Mouse (Mus musculus) layer of hippocampus, adult 8-10 months (tissue): ENCODE data around the gene Hist1h2af. TPM values are rescaled to one million over a fixed set of nuclear protein-coding genes. Genes with fewer than 3 reads are reported as not detected.

Source experiments
- DNase-seq, 2 experiments: peaks; one replicate each; pipeline ENCODE4 v3.0.0; 2022; ENCODE audit warnings: low spot score in 2 of 2
- total RNA-seq, 4 experiments: library from RNA; stranded (reverse); gene quantifications; 2 replicates each; pipeline ENCODE4 v1.2.4; 2022

The Hist1h2af gene
- total RNA-seq, 4 experiments from 2014 or later: 1.6 to 6.5 (median 1.8) TPM; not detected in 1

DNA sequence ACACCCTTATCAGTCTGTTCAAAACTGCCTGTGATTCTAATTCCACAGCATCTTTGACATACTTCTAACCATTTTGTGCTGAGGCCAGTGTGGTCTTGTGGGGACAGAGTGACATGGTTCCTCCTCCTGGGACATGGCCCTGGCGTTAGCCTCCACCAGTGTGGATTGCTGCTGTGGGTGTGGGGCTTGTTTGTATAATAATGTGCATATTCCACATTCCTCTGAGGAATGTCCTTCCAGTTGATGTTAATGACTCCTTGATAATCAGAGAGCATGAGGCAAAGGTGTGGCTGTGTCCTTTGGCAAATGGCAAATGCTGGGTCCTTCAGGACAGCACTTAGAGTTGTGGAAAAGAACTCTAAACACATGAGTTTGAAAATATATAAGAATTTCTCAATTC lies 20.2 kb upstream of the Hist1h2af start:
- no peak for DNase-seq

DNA sequence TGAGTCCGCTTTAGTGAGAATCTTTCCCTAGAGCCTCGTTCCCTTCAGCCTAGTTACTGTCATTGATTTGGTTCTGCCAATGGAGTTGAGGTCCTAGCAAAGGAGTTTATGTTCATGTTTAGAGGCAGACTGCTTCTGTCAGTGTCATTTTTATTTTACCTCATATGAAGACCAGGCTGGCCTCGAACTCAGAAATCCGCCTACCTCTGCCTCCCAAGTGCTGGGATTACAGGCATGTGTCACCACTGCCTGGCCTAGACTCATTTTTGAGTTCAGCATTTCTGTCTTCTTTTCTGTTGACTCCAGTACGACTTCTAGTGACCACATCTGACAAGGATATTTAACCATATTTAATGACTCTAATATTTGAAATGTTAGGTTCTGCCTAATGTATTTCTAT lies 18.4 kb upstream of the Hist1h2af start:
- no peak for DNase-seq

DNA sequence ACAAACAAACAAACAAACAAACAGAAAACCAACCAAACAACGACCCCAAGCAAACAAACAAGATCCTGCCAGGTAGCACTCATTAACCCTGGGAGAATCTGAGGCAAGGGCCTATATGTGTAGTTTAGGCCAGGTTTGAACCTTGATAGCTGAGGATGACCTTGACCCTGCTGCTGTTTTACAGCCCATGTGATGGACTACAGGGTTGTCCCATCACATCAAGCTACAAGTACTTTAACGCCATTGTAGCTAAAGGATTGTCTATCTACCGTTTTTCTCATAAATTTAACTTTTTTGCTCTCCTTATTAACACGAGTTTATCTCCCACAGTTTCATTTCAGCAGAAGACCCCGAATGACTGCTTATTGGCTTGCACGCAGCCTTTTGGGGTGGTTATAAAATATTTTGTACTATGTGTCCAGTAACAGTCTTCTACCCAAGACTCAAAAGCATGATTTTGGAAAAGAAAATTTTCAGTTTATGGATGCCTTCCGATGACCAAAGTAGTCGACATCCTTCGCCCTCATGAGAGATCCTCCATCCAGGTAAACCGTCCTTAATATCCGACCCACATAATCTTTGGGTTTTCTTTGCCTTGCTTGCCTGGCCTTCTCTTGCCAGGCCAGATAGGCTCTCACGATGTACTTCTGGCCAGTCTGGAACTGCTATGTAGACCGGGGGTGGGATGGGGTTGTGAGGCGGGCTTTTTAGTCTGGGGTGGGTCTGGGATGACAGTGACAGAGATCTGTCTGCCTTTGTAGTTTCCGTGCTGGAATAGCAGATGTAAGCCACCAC lies 17.7 kb upstream of the Hist1h2af start:
- no peak for DNase-seq

DNA sequence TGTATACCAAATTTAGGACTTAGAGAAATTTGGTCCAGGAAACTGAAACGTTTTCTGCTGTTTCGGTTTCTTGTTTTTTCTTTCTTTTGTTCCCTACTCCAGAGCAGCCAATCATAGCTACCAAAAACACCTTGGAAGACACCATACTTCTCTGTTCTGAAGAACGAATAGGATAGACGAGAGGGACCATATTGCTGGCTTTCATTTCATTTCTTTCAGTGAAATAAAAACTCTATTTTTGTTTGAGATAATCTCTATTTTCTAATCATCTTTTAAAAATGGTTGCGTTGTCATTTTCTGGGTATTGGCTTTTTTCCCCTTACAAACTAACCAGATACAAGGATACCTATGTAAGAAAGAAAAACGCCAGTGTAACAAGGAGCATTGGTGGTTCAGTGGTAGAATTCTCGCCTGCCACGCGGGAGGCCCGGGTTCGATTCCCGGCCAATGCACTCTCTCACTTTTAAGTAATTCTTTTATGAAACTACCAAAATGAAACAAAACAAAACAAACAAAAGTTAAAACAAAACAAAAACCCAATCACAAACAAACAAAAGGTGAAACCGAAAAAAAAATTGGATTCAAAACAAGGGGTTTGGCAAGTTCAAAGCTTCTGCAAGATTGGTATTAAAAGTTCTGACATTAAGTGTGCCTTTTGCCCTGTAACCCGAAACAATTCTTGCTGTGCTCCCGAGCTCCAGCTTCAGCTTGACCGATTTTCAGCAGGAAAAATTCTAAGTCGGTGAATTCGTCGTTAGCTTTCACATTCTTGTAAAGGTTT lies 16.7 kb upstream of the Hist1h2af start:
- peak in 1 of 2 experiments; percentile 73 for DNase-seq

DNA sequence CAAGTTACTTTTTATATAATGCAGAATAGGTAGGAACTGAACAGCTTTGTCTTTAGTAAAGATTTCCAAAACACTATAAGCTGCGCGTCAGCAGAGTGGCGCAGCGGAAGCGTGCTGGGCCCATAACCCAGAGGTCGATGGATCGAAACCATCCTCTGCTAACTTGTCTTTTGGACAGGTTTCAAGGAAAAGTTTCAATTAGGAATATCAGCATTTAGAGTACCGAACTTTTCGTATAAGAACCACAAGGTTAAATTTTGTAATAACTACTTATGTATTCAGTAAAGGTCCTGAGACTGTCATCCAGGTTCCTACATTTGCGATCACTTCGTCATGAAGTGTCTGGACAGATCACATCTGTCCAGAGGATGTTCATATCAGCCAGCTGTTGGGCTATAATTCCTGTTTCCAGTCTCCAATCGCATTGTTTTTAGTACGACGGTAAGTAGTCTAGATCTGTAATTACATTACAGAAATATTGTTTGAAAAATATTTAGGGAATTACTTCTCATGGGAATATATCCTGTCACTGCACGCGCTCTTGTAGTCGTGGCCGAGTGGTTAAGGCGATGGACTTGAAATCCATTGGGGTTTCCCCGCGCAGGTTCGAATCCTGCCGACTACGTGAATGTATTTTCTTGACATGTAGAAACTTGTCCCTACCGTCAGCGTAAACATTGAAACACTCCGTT lies 16.0 kb upstream of the Hist1h2af start:
- peak; percentile 87 to 96 for DNase-seq

DNA sequence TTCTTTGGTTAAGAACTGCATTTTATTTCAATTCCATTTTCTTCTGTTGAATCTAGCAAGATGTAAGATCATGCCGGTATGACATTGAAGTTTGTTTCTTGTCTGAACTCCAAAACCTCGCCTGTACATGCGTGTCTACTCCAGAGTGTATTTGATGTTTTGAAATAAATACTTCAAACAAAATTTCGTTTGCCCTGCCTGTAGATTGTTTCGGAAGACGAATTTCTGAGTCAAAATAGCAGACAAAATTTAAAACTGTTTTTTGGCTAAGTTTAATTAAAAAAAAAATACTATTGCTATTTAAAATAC lies 15.5 kb upstream of the Hist1h2af start:
- no peak for DNase-seq

DNA sequence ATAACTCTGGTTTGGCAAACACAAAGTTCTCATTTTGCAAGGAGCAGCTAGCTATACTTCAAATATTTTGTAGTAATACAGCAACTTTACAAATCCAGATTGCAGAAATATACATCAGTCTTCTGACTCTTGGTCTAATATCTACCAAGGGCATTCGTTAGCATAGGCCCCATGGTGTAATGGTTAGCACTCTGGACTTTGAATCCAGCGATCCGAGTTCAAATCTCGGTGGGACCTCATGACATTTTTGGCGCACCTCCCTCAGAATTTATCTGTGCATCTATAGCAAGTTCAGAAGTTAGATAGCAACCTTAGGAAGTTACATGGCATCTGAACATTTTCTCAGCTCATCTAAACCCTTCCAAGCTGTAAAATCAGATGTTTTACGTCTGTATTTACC lies 14.8 kb upstream of the Hist1h2af start:
- peak; percentile 60 to 88 for DNase-seq

DNA sequence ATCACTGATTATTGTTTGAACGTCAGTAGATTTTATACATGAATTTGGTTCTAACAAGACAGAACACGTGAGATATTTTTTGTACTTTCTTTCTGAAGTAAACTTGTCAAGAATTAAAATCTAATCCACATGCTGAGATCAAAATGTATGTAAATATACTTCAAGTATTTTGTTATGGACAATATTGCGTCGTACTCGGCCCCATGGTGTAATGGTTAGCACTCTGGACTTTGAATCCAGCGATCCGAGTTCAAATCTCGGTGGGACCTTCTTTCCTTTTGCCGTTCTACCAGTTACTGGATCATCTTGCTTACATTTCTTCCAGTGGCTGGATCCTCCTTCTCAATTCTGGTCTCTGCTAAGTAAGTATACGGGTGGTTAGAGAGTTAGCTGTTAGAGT lies 14.3 kb upstream of the Hist1h2af start:
- DNase-seq: peak; percentile 68 to 87

DNA sequence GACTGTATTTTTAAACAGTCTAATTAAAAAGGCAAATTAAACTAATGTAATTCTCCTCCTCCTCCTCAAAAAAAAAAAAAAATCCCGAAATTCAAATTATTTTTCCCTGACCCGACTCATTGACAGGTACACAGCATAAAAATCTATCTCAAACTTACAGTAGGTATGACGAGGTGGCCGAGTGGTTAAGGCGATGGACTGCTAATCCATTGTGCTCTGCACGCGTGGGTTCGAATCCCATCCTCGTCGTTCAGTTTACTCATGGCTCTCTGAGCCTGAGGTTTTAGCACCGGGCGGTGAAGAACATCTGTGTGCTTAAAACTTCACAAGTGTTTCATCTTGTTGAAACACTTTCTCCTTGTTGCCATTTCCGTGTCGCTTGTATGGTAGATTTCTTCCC lies 12.0 kb upstream of the Hist1h2af start:
- peak in 1 of 2 experiments; percentile 83 for DNase-seq

DNA sequence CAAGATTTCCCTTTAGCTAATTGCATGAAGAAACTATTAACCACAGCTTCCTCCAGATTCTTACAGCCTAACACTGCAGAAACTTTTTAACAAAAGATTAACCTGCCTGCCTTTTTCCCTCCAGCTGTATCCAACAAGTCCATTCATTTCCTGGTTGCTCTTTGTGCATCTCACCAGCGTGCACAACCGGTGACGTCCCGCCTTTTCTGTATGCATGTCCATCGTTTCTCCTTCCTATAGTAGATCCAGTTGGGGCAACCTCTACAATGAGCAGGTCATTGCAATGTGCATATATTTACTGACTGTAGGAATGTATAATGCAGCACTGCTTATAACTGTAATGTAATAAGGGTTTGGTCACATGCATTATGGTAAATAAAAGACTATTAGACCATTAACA lies 9.7 kb upstream of the Hist1h2af start:
- DNase-seq: no peak

DNA sequence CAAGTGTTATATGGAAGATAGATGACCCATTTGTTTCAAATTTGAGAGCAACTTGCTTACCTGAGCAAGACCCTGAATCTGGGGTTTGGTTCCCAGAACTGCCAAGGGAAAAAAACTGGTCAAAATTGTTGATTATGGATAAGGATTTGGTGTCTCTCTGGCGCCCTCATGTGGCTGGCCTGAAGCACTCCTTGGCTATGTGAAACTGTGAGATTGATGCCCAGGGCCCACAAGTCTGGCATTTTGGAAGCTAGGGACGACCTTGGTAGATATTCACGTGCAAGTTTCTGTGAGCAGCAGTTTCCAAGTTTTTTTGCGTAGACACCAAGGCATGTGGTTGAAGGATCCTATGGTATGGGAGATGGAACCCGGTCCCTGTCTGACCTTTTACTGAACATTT lies 9.1 kb upstream of the Hist1h2af start:
- DNase-seq: peak in 1 of 2 experiments; percentile 64

DNA sequence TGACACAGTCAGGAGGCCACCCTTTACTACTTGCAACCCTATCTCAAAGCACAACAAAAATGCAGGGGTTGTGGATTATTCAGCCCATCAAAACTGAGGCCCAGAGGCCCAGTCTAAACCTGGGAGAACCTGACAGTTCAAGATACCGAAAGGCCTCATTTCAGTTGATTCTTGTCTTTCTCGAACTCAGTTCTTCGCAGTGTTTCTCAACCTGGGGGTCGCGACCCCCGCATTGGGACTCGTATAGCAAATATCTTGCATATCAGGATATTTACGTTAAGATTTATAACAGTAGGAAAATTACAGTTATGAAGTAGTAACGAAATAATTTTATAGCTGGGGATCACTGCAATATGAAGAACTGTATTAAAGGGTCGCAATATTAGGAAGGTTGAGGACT lies 7.8 kb upstream of the Hist1h2af start:
- no peak for DNase-seq

DNA sequence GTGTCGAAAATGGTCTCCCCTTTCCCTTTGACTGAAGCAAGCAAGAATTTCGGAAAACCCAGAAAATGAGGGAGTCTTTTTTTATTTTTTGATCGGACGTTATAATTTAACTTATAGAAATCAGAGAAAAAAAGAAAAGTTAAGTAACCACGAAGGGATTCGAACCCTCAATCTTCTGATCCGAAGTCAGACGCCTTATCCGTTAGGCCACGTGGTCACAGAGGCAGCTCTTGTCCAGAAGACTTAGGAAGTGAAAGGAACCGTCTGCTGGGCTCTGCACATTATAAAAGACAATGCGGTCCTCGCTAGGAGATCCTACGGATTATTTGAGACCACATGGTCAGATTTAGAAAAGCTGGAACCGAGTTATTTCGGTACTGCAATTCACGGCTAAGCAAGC lies 7.4 kb upstream of the Hist1h2af start:
- peak; percentile 89 to 96 for DNase-seq

DNA sequence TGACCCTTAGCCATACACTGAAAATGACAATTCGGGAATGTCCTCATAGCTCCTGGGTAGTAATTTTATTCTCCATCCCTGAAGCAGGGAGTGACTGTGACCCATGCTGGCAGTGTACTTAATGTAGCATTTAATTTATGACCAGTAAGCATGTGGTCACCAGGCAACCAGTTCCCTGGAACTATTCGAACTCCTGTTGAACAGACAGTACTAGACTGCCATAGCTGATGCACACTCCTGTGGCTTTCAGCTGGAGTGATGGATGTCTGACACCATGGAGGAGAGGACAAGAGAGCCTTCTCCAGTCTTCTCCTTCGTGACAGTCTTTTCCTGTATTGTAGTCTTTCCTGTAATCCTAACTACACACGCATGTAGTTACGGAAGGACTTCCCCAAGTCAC lies 4.7 kb upstream of the Hist1h2af start:
- no peak for DNase-seq

DNA sequence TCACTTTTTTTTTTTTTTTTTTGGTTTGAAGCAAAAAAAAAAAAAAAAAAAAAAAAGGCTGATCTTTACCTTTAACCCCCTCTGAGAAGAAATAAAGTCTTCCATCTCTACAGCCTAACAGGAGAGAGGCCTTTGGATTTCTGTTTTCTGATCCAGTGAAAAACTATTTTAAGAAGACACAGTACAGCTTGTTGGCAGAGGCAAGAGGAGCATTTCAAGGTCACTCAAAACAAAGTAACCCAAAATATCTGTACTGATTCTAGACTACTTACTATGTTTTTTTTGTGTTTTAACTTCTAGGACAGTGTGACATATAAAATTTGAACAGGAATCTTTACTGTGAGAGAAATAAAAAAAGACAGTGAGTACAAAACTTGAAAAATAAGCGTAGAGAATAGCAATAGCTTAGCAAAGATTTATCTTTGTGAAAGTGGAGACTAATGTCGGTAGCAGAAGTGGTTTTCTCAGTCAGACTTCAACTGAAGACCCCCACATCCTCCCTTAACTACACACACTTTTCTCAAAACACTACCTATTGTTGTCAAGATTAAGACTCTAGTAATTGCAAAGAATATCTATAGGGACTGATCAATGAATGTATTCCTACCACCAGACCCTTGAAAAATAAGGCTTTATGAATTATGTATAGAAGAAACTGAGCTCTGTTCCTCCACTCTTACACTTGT lies 4.1 kb upstream of the Hist1h2af start:
- no peak for DNase-seq

DNA sequence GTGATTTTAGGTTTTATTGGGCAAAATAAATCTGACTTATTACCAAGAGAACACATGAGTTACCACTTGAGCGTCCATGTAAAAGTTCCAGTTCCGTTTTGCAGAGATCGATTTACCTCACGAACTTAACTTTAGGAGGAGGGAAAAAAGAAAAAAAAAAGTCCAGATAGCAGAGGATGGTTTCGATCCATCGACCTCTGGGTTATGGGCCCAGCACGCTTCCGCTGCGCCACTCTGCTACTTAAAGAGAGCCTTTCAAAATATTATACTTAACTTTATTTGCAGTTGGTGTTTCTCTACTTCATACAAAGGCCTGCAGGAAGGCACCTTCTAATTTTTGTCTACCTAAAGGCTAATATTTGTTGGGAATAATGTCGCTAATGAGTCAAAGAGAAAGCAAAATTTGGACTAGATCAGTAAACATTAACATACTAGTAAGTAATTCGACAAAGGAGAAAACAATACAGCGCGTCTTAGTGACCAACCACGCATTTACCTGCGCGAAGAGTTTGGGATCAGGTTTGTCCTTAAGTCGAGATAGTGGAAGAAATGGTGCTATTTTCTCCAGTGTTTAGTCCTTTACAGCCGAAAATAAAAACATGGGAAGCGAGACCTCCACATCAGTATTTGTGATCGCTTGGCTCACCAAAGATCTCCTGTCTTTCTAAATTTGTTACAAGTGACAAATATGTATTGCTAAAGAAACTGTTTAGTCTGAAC lies 3.4 kb upstream of the Hist1h2af start:
- peak; percentile 65 to 78 for DNase-seq

DNA sequence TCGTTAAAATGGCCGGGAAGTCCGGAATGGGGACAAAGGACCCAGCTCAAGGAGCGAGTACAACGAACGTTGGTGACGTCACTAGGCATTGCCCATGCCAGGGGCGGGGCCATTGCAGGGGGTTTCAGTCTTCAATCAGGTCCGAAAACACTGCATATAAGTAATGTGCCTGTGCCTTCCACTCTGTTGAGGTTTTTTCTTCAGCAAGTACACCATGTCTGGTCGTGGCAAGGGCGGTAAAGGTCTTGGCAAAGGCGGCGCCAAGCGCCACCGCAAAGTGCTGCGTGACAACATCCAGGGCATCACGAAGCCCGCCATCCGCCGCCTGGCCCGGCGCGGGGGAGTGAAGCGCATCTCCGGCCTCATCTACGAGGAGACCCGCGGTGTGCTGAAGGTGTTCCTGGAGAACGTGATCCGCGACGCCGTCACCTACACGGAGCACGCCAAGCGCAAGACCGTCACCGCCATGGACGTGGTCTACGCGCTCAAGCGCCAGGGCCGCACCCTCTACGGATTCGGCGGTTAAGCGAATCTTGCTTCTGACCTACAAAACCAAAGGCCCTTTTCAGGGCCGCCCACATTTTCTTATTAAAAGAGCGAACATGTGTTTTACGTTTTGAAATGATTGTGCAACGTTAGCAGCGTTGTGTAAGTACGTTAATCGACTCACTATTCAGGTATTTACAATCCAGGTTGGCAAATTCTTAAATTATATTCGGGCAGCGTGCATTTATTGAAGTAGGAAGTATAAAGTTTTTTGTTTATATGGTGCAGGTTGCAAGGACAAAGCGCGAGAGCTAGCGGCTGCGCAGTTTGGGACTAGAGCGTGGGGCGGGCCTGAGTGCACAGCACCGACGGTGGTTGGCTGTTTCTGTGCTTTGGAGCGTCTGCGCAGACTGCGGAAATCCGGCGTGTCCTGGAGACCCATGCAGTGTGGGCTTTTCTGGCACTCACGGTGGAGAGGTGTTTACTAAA lies 2.5 kb upstream of the Hist1h2af start, which contains the start of gene Hist1h4h:
Gene Hist1h4h, plus strand, starts transcription at position 150 of the 975 bp plus-strand sequence.
- DNase-seq: peak; percentile 97

DNA sequence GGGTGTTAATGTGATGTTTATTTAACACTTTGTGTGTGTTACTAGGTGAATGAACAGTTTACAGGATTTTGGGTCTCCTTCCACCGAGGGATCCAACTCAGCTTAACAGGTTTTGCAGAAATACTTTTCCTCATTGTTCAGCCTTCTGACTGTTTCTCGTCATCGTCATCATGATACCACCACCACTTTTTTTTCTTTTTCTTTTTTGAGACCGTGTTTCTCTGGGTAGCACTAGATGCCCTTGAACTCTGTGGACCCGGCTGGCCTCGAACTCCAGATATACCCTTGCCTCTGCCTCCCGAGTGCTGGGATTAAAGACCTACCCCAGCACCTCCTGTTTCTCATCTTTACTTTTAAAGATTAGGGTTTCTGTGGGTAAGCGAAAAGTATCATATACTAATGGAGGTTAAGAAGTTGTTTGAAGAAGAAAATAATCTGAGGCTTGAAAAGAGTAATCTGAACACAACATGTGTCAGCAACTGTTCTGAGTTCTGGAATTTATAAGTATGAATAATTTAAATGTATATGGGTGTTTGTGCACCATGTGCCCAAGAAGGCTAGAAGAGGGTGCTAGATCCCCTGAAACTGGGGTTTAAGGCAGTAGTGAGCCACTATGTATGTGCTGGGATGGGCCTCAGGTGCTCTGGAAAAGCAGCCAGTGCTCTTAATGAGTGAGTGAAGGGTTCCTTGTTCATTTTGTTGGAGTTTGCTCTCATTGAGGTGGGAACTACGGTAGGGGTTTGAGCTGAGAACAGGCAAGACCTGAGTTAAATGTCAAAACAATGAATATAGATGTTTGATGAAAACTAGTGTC lies 1.2 kb upstream of the Hist1h2af start:
- DNase-seq: no peak
